Mouse (Mus musculus) hindbrain, embryonic 14.5 days (tissue): ENCODE results near the gene Zbtb20. TPM values are rescaled to one million over a fixed set of nuclear protein-coding genes. Genes with fewer than 3 reads are reported as not detected.
A peak's percentile ranks its signal among the peaks of the same experiment; 100 is the strongest.

Source experiments
- ATAC-seq: fragments of 200-750 bp; cut with Nextera tagmentation; 2 replicates; pipeline ENCODE4 v1.8.0; 2017; ENCODE audit warnings: moderate number of reproducible peaks, mild to moderate bottlenecking, moderate TSS enrichment, moderate library complexity; ENCODE audit not compliant: low FRiP score
- DNase-seq: peaks from one replicate; pipeline ENCODE4 v3.0.0-alpha.2; 2015; ENCODE audit warnings: low spot score
- H3K27ac ChIP-seq: fragments of 300-500 bp; sonication (generic); 2 replicates; pipeline ENCODE4 v1.5.1; 2014; ENCODE audit warnings: mild to moderate bottlenecking, moderate library complexity
- H3K27me3 ChIP-seq: fragments of 300-500 bp; sonication (generic); 2 replicates; pipeline ENCODE4 v1.6.1; 2014; ENCODE audit warnings: mild to moderate bottlenecking, low read length, mixed read lengths; ENCODE audit not compliant: control insufficient read depth, insufficient read depth
- H3K36me3 ChIP-seq: fragments of 300-500 bp; sonication (generic); replicated peaks from 2 replicates; pipeline ENCODE4 v1.6.1; 2014; ENCODE audit not compliant: control insufficient read depth, insufficient read depth
- H3K4me1 ChIP-seq: fragments of 300-500 bp; sonication (generic); replicated peaks from 2 replicates; pipeline ENCODE4 v1.6.1; 2014; ENCODE audit warnings: antibody characterized with exemption, low read length, mixed read lengths; ENCODE audit not compliant: control insufficient read depth, insufficient read depth
- H3K4me2 ChIP-seq: fragments of 300-500 bp; sonication (generic); replicated peaks from 2 replicates; pipeline ENCODE4 v1.6.1; 2014; ENCODE audit warnings: mild to moderate bottlenecking, moderate library complexity
- H3K4me3 ChIP-seq: fragments of 300-500 bp; sonication (generic); replicated peaks from 2 replicates; pipeline ENCODE4 v1.5.1; 2014; ENCODE audit warnings: mild to moderate bottlenecking, low read length
- H3K9ac ChIP-seq: fragments of 300-500 bp; sonication (generic); 2 replicates; pipeline ENCODE4 v1.6.1; 2014
- H3K9me3 ChIP-seq: fragments of 300-500 bp; sonication (generic); 2 replicates; pipeline ENCODE4 v1.6.1; 2016; ENCODE audit warnings: low read length; ENCODE audit not compliant: control insufficient read depth
- WGBS: fragments of 180-500 bp; shearing (Covaris S2); extraction: QIAGEN DNeasy Blood & Tissue Kit; methylation state at CpG from one replicate; pipeline ENCODE4 v1.1.7; 2014; 5-methylcytosine and 5-hydroxymethylcytosine counted together
- polyA plus RNA-seq: library from polyadenylated mRNA; unstranded; fragments of >200 nt; fragmentation: Nextera tagmentation; extraction: Ambion mirVana; gene quantifications from 2 replicates; pipeline ENCODE4 v1.2.1, GENCODE M21; 2014

Gene Zbtb20
- polyA plus RNA-seq, 1 experiment from 2014 or later = 49.7 TPM

DNA sequence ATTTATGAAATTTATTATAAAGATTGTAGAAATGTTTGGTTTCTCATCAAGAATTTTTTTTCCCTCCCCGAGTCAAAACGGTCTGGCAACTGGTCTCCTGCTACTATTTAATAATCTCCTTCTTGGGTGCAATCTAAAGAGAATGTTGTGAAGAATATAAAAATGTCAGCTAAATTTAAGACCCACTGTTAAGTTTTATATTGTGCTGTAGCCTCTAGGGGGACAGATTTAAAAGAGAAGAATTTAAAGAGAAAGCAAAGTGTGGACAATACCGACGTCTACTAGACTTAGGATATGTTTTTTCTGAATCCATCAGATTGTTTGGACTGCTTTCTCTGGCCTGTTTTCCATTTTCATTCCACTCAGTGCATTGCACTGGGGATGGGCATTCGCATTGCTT, 160.8 kb downstream of the Zbtb20 start:
- Histone ChIP-seq H3K27ac (no peak overlapping the region), H3K4me1 (no peaks in the 10 kb centered on the region), H3K4me2 (no peak overlapping the region), H3K36me3 (no peaks in the 10 kb centered on the region), H3K4me3 (no peak overlapping the region), H3K9ac (no peak overlapping the region), H3K27me3 (no peaks in the 10 kb centered on the region), H3K9me3 (no peaks in the 10 kb centered on the region)
- ATAC-seq (no peak), DNase-seq (no peak)
- 75% methylated on average over 5 of the region's 5 CpGs for WGBS

DNA sequence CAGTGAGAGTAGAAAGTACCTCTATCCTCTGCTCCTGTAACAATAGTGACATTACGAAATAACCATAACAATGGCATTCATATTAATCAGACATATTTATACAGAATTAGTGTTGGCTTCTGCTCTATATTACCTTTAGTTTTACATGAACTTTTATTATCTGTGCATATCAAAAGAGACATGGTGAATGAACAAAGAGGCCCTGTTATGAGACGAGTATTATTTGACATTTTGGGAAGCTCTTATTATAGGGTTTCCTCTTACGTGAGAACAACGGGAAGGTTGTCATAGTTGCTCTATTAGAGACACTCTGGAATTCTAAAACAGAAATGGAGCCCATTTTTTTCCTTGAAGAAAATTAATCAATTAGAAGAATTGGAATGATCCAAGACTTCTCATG, 161.6 kb downstream of the Zbtb20 start:
- Histone ChIP-seq H3K4me2 (no peak overlapping the region), H3K36me3 (no peaks in the 10 kb centered on the region), H3K27ac (no peak overlapping the region), H3K4me1 (no peaks in the 10 kb centered on the region), H3K27me3 (no peaks in the 10 kb centered on the region), H3K9ac (no peak overlapping the region), H3K9me3 (0 out of 2 replicates have a peak, but pooled peaks cover 3% of the 10 kb centered on the region), H3K4me3 (no peak overlapping the region)
- ATAC-seq (no peak), DNase-seq (no peak)
- WGBS = 83% methylated on average over 4 of the region's 4 CpGs

DNA sequence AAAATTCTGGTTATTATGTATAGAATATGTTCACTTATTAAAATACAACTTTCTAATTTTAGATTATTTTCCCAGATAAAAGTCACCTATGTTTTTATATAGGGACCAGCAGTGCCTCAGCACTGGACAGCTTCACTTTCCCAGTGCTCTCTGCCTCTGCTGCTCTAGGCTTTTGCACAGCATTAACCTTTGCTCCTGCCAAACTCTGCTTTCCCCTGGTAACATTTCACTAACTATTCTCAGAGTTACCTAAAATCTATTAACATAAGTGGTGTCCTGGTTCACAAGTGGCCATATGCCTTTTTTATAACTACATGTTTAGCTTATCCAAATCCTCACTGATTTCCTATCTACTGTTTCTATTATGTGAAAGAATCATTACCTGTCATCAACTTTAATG, 169.9 kb downstream of the Zbtb20 start:
- H3K27ac ChIP-seq = no peak overlapping the region
- no peak overlapping the region for H3K9ac ChIP-seq
- no peaks in the 10 kb centered on the region for H3K27me3 ChIP-seq
- DNase-seq = no peak
- H3K36me3 ChIP-seq = no peaks in the 10 kb centered on the region
- no peak overlapping the region for H3K4me3 ChIP-seq
- no peak overlapping the region for H3K4me2 ChIP-seq
- H3K9me3 ChIP-seq = 0 out of 2 replicates have a peak, but pooled peaks cover 10% of the 10 kb centered on the region
- ATAC-seq = no peak
- no peaks in the 10 kb centered on the region for H3K4me1 ChIP-seq

DNA sequence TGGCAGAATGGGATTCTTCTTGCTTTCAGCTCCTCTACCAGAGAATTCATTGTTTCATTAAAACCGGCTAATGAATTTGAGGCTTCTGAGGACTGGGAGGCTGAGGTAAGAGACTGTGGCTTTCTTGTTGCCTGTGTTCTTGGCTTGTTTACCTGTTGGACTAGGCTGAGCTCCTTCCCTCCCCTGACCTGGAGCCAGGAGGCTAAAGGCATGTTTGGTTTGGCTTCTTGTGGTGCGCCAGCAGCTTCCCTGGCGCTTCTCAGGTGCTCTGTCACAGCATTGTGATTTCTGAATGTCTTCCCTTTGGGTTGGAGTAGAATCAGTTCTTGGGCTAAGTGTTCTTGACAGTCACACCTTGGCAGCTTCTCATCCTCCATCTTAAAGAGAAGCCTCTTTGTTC, 171.0 kb downstream of the Zbtb20 start:
- no peak for DNase-seq
- Histone ChIP-seq H3K9ac (no peak overlapping the region), H3K9me3 (0 out of 2 replicates have a peak, but pooled peaks cover 10% of the 10 kb centered on the region), H3K36me3 (no peaks in the 10 kb centered on the region), H3K27ac (no peak overlapping the region), H3K4me1 (no peaks in the 10 kb centered on the region), H3K4me2 (no peak overlapping the region), H3K4me3 (no peak overlapping the region), H3K27me3 (no peaks in the 10 kb centered on the region)
- 97% methylated on average over 3 of the region's 3 CpGs for WGBS
- no peak for ATAC-seq

DNA sequence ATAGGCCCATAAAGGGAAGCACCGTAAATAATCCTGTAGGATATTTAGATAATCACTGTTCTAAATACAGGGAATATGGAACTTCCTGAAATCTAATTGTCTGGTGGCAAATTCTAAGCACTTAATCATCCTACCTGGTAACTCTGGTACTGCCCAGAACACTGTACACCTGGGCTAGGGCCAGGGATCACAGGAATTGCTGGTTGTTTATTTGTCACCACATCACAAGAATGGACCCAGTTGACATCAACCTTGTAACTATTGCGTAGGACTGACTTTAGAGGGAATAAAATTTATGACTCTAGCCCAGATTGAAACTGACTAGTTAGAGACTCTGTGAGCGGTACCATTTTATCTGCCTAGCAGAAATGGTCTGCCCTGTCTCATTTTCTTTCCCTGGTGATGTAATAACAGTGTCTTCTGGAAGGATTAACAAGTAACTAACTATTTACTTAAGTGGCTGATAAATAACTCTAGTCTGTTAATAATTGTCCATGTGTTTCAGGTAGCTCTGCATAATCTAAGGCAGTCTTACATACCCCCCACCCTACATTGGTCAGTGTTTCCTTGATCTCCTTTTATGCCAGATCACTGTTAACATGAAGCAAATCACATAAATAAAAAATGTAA, 194.1 kb downstream of the Zbtb20 start:
- ATAC-seq (no peak), DNase-seq (no peak)
- H3K4me1 ChIP-seq = no peaks in the 10 kb centered on the region
- H3K36me3 ChIP-seq = no peaks in the 10 kb centered on the region
- 90% methylated on average over 3 of the region's 3 CpGs for WGBS
- no peak overlapping the region for H3K4me3 ChIP-seq
- no peak overlapping the region for H3K9ac ChIP-seq
- H3K9me3 ChIP-seq = no peaks in the 10 kb centered on the region
- H3K27me3 ChIP-seq = no peaks in the 10 kb centered on the region
- no peak overlapping the region for H3K4me2 ChIP-seq
- H3K27ac ChIP-seq = no peak overlapping the region

DNA sequence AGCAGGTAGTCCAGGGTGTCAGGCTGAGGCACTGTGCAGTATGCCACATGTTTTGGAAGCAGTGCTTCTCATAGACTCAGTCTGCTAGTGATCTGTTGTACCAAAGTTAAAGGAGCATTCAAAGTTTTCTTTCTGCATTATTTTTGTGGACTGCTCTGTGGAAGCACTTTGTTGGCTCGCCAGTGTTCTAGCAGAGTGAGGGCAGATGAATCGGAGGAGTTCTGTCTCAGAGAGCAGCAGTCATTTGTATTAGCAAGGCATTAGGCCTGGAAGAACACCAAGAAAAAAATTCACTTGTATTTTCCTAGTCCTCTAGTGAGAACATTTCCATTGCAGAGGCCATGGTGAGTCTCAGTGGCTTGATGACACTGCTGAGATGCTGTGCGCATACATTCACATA, 196.2 kb downstream of the Zbtb20 start:
- 84% methylated on average over 3 of the region's 3 CpGs for WGBS
- Histone ChIP-seq H3K27me3 (no peaks in the 10 kb centered on the region), H3K36me3 (no peaks in the 10 kb centered on the region), H3K9ac (no peak overlapping the region), H3K4me1 (no peaks in the 10 kb centered on the region), H3K9me3 (no peaks in the 10 kb centered on the region), H3K4me3 (no peak overlapping the region), H3K4me2 (no peak overlapping the region), H3K27ac (no peak overlapping the region)
- ATAC-seq = no peak
- DNase-seq = no peak

DNA sequence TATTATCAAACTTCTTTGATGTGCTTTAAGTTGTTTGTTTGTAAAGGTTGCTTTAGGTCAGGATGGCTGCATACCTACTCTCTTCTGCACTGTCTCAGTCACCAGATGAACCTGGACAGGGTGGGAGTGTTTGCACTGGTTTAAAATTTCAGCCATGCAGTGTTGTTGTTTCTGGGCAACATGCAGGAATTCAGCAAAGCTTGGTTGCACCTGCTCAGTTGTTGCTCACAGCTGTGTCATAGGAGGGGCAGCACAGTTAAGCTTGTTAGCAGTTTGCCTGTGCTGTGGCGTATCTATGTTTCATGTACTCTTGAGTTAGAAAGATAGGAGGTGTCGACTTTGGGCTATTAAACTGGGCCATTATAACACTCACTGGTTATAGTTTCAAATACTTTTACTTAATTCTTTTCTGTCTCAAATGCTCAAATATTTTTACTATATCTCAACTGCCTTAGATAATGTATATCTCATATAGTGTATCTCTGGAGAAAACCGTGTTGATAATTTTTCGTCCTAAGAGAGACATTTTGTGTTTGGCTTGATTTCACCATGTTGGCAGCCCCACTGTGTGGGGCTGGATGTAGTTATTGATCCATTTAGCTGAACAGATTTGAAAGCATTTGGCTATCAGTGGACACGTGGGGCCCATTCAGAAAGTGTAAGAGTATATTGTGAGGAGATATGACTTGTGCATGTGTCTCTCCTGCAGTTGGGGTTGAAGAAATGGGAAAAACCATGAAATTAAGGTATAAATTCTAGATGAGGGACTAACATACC, 197.3 kb downstream of the Zbtb20 start:
- DNase-seq = no peak
- H3K36me3 ChIP-seq = no peaks in the 10 kb centered on the region
- no peak overlapping the region for H3K4me3 ChIP-seq
- WGBS = 79% methylated on average over 5 of the region's 5 CpGs
- no peaks in the 10 kb centered on the region for H3K4me1 ChIP-seq
- no peak overlapping the region for H3K27ac ChIP-seq
- no peaks in the 10 kb centered on the region for H3K27me3 ChIP-seq
- no peaks in the 10 kb centered on the region for H3K9me3 ChIP-seq
- no peak for ATAC-seq
- H3K4me2 ChIP-seq = no peak overlapping the region
- H3K9ac ChIP-seq = no peak overlapping the region

DNA sequence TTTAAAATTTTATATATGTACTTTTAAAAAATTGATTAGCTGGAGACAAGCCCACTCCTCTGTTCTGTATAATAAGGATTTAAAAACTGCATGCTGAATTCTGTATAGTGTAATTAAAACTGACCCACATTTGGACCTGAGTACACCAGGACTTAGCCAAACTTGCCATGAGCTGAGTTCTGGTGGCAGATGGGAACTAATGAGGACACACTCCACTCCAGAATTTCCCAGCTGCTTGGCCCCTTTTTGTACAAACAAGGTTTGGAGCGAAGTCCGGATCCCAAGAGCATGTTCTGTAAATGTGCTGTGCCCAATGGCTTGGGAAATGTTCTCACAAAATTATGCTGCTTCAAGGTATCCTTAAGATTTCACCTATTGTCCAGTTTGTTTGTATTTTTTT, 204.7 kb downstream of the Zbtb20 start:
- Histone ChIP-seq H3K36me3 (no peaks in the 10 kb centered on the region), H3K9ac (no peak overlapping the region), H3K9me3 (no peaks in the 10 kb centered on the region), H3K27ac (peak overlapping the region; percentile 0; the same call in 1 of the 2 replicates), H3K4me1 (no peaks in the 10 kb centered on the region), H3K4me3 (no peak overlapping the region), H3K27me3 (no peaks in the 10 kb centered on the region), H3K4me2 (no peak overlapping the region)
- DNase-seq = no peak
- WGBS = 78% methylated on average over 2 of the region's 2 CpGs
- ATAC-seq = no peak

DNA sequence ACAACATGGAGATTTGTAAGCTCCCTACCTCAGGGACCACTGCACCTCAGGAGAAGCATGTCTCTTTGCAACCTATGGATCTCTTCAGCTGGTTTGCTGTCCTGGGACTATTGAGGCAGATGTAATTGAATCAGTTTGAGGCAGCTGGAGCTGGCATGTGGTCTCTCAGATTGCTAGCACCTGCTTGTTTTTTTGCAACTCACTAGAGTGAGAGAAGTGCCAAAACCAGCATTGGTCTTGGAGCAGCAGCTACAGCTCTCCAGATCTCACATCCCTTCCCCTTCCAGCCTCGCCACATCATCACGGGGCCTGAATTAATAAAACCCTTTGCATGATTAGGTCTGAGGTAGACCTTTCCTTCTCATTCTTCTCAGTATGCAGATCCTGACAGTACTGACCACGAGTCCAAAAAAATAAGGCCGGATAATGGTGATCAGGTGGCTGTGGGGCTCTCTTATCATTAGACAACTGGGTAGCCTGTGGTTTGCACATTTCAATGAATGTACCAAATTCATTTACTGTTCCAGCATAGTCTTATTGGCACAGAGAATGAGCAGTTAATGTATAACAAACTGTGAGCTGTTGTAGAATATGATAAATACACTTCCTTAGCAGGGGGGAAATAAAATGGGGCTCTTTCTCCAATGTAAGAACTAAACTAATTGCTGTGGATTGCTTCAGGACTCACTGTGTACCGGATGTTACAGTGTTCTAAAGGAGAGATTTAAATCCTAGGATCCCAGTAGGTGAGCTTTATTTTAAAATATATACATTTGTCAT, 205.4 kb downstream of the Zbtb20 start:
- Histone ChIP-seq H3K36me3 (no peaks in the 10 kb centered on the region), H3K9ac (no peak overlapping the region), H3K9me3 (no peaks in the 10 kb centered on the region), H3K4me1 (no peaks in the 10 kb centered on the region), H3K4me3 (no peak overlapping the region), H3K4me2 (no peak overlapping the region), H3K27ac (peak overlapping the region; percentile 0; the same call in 1 of the 2 replicates), H3K27me3 (no peaks in the 10 kb centered on the region)
- no peak; the same call in 1 of the 2 replicates for ATAC-seq
- no peak for DNase-seq
- WGBS = 72% methylated on average over 5 of the region's 5 CpGs
